Mouse (Mus musculus) hindbrain, embryonic 14.5 days (tissue): ENCODE data around the gene Pld6. TPM values are rescaled to one million over a fixed set of nuclear protein-coding genes. Genes with fewer than 3 reads are reported as not detected.

Experiments used
- ATAC-seq: fragments of 200-750 bp; cut with Nextera tagmentation; 2 replicates; pipeline ENCODE4 v1.8.0; 2017; ENCODE audit warnings: moderate number of reproducible peaks, mild to moderate bottlenecking, moderate TSS enrichment, moderate library complexity; ENCODE audit not compliant: low FRiP score
- DNase-seq: peaks from one replicate; pipeline ENCODE4 v3.0.0-alpha.2; 2015; ENCODE audit warnings: low spot score
- H3K27ac ChIP-seq: fragments of 300-500 bp; sonication (generic); 2 replicates; pipeline ENCODE4 v1.5.1; 2014; ENCODE audit warnings: mild to moderate bottlenecking, moderate library complexity
- H3K27me3 ChIP-seq: fragments of 300-500 bp; sonication (generic); 2 replicates; pipeline ENCODE4 v1.6.1; 2014; ENCODE audit warnings: mild to moderate bottlenecking, low read length, mixed read lengths; ENCODE audit not compliant: control insufficient read depth, insufficient read depth
- H3K36me3 ChIP-seq: fragments of 300-500 bp; sonication (generic); replicated peaks from 2 replicates; pipeline ENCODE4 v1.6.1; 2014; ENCODE audit not compliant: control insufficient read depth, insufficient read depth
- H3K4me1 ChIP-seq: fragments of 300-500 bp; sonication (generic); replicated peaks from 2 replicates; pipeline ENCODE4 v1.6.1; 2014; ENCODE audit warnings: antibody characterized with exemption, low read length, mixed read lengths; ENCODE audit not compliant: control insufficient read depth, insufficient read depth
- H3K4me2 ChIP-seq: fragments of 300-500 bp; sonication (generic); replicated peaks from 2 replicates; pipeline ENCODE4 v1.6.1; 2014; ENCODE audit warnings: mild to moderate bottlenecking, moderate library complexity
- H3K4me3 ChIP-seq: fragments of 300-500 bp; sonication (generic); replicated peaks from 2 replicates; pipeline ENCODE4 v1.5.1; 2014; ENCODE audit warnings: mild to moderate bottlenecking, low read length
- H3K9ac ChIP-seq: fragments of 300-500 bp; sonication (generic); 2 replicates; pipeline ENCODE4 v1.6.1; 2014
- H3K9me3 ChIP-seq: fragments of 300-500 bp; sonication (generic); 2 replicates; pipeline ENCODE4 v1.6.1; 2016; ENCODE audit warnings: low read length; ENCODE audit not compliant: control insufficient read depth
- WGBS: fragments of 180-500 bp; shearing (Covaris S2); extraction: QIAGEN DNeasy Blood & Tissue Kit; methylation state at CpG from one replicate; pipeline ENCODE4 v1.1.7; 2014; 5-methylcytosine and 5-hydroxymethylcytosine counted together
- polyA plus RNA-seq: library from polyadenylated mRNA; unstranded; fragments of >200 nt; fragmentation: Nextera tagmentation; extraction: Ambion mirVana; gene quantifications from 2 replicates; pipeline ENCODE4 v1.2.1, GENCODE M21; 2014

The Pld6 gene
- polyA plus RNA-seq, 1 experiment from 2014 or later = 4.3 TPM

DNA sequence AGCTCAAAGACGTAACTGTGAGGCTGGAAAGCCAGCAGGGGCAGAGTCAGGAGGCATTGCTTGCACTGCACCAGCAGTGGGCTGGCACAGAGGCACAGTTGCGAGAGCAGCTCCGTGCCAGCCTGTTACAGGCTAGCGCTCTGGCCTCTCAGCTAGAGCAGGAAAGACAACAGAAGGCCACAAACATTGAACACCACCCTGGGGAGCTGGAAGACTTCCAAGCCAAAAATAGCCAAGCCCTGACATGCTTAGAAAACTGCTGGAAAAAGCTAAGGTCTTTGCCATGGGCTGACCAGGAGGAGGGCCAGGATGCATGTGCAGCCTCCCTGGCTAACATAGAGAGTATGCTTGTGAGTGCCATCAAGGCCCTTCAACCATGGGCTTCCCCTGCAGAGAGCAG, 28.3 kb downstream of the Pld6 start:
- H3K9ac ChIP-seq = no peak overlapping the region
- 63% methylated on average over 4 of the region's 4 CpGs for WGBS
- DNase-seq (peak; percentile 58), ATAC-seq (peak; percentile 65; the same call in 1 of the 2 replicates)
- H3K9me3 ChIP-seq = no peaks in the 10 kb centered on the region
- H3K27ac ChIP-seq = peak overlapping the region; percentile 52
- H3K4me1 ChIP-seq = no peaks in the 10 kb centered on the region; the same call in 1 of the 2 replicates
- no peak overlapping the region for H3K4me2 ChIP-seq
- no peaks in the 10 kb centered on the region for H3K27me3 ChIP-seq
- H3K36me3 ChIP-seq = peaks cover 100% of the 10 kb centered on the region
- no peak overlapping the region for H3K4me3 ChIP-seq

DNA sequence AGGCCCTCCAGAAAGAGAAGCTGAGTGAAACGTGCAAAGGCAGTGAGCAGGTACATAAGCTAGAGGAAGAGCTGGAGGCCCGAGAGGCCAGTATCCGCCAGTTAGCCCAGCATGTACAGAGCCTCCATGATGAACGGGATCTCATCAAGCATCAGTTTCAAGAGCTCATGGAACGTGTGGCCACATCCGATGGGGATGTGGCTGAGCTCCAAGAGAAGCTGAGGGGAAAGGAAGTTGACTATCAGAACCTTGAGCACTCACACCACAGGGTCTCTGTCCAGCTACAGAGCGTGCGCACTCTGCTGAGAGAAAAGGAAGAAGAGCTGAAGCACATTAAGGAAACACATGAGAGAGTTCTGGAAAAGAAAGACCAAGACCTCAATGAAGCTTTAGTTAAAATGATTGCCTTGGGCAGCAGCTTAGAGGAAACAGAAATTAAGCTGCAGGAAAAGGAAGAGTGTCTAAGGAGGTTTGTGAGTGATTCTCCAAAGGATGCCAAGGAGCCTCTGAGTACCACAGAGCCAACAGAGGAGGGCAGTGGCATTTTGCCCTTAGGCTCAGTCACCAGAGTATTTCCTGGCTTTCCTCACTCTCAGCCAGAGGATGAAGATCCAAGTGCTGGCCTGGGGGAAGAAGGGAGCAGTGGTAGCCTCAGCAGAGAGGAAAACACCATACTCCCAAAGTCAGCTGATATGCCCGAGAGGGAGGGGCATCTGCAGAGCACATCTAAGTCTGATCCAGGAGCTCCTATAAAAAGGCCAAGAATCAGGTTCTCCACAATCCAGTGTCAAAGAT, 29.1 kb downstream of the Pld6 start:
- no peak overlapping the region for H3K4me3 ChIP-seq
- no peak overlapping the region for H3K9ac ChIP-seq
- no peaks in the 10 kb centered on the region; the same call in 1 of the 2 replicates for H3K4me1 ChIP-seq
- H3K27me3 ChIP-seq = no peaks in the 10 kb centered on the region
- peaks cover 100% of the 10 kb centered on the region for H3K36me3 ChIP-seq
- no peak for DNase-seq
- peak overlapping the region; percentile 52; the same call in 1 of the 2 replicates for H3K27ac ChIP-seq
- WGBS = 92% methylated on average over 9 of the region's 9 CpGs
- ATAC-seq = no peak
- no peak overlapping the region for H3K4me2 ChIP-seq
- no peaks in the 10 kb centered on the region for H3K9me3 ChIP-seq

DNA sequence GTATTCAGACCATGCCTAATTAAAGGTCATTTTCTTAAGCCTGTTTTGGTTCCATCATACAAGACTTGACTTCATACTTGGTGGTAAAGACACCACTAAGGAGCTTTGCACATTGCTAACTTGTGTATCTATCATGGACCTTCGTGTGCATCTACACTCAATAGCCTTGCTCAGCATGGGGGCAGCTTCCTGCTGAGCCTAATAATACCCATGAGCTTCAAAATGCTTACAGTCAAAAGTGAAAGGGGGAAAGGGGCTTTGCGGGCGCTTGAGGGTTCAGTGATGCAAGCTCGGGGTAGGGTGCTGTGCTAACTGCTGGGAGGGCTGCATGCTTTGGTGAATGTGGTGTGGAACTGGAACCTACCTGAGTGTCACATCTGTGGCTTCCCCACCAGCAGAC, 31.1 kb downstream of the Pld6 start:
- DNase-seq = no peak
- H3K36me3 ChIP-seq = peaks cover 99% of the 10 kb centered on the region
- H3K9me3 ChIP-seq = no peaks in the 10 kb centered on the region
- no peaks in the 10 kb centered on the region; the same call in 1 of the 2 replicates for H3K4me1 ChIP-seq
- H3K27me3 ChIP-seq = no peaks in the 10 kb centered on the region
- no peak for ATAC-seq
- no peak overlapping the region for H3K9ac ChIP-seq
- H3K4me2 ChIP-seq = no peak overlapping the region
- H3K4me3 ChIP-seq = no peak overlapping the region
- no peak overlapping the region for H3K27ac ChIP-seq
- 56% methylated on average over 4 of the region's 4 CpGs for WGBS

DNA sequence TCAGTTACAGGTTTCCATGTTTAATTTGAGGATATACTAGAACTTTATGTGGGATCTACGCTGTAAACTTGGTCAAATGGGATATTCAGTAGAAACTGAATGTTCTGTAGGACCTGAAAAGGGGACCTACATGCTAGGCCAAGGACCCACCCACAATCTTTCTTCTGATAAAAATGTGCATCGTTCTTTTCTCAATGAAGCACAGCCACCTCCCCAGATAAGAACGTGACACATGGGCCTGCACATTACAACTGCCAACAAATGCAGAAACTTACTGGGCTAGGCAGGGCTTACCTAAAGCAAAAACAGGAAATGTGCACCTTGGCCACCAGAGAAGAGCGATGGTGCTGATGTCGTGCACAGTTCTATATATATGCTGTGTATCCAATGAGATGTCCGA, 32.9 kb downstream of the Pld6 start:
- Histone ChIP-seq H3K27ac (no peak overlapping the region), H3K4me3 (no peak overlapping the region), H3K4me2 (no peak overlapping the region), H3K4me1 (no peaks in the 10 kb centered on the region; the same call in 1 of the 2 replicates), H3K9me3 (no peaks in the 10 kb centered on the region), H3K36me3 (peaks cover 99% of the 10 kb centered on the region), H3K9ac (no peak overlapping the region), H3K27me3 (no peaks in the 10 kb centered on the region)
- DNase-seq (no peak), ATAC-seq (no peak)
- 97% methylated on average over 6 of the region's 6 CpGs for WGBS

DNA sequence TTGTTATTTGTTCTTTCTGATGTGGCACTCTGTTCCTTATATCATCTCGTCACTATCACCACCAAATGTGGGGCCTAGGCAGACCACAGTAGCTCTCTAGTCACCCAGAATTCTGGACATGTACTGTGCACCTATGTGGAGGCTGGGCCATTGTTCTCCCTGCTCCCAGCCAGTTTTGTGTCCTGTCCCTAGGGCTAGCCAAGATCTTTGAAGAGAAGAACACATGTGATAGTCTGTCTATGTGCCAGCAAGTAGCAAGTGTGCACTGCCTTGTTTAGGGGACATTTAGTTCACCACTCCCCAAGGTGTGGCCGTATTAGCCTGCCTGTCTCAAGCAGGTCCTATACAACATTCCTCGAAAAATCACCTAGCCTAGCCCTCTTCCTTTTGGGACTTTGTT, 38.4 kb downstream of the Pld6 start:
- no peak overlapping the region for H3K4me3 ChIP-seq
- H3K27me3 ChIP-seq = no peaks in the 10 kb centered on the region
- H3K4me1 ChIP-seq = no peaks in the 10 kb centered on the region
- no peak for ATAC-seq
- H3K4me2 ChIP-seq = no peak overlapping the region
- H3K27ac ChIP-seq = no peak overlapping the region
- H3K9ac ChIP-seq = no peak overlapping the region
- H3K36me3 ChIP-seq = peaks cover 78% of the 10 kb centered on the region
- DNase-seq = no peak
- H3K9me3 ChIP-seq = no peaks in the 10 kb centered on the region
- 95% methylated on average over 3 of the region's 3 CpGs for WGBS

DNA sequence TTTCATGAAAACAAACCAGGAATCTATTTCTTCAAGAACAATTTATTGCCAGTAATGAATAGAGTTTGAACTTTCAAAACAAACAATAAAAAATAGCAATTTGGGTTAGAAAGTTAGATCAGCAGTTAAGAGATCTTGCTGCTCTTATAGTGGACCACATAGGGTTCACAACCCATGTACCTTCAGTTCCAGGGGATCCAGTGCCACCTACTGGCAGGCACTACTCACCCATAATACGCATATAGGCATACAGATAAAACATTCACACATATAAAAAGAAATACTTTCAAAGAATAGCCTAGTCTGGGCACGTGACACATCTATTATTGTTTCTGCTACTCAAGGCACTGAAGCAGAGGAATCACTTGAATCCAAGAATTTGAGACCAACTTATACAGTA, 40.8 kb downstream of the Pld6 start:
- no peak overlapping the region for H3K27ac ChIP-seq
- H3K36me3 ChIP-seq = peaks cover 79% of the 10 kb centered on the region
- no peak overlapping the region for H3K9ac ChIP-seq
- H3K4me3 ChIP-seq = no peak overlapping the region
- no peaks in the 10 kb centered on the region for H3K9me3 ChIP-seq
- H3K4me1 ChIP-seq = no peaks in the 10 kb centered on the region
- DNase-seq (peak; percentile 55), ATAC-seq (no peak)
- 89% methylated on average over 2 of the region's 2 CpGs for WGBS
- H3K4me2 ChIP-seq = no peak overlapping the region
- no peaks in the 10 kb centered on the region for H3K27me3 ChIP-seq

DNA sequence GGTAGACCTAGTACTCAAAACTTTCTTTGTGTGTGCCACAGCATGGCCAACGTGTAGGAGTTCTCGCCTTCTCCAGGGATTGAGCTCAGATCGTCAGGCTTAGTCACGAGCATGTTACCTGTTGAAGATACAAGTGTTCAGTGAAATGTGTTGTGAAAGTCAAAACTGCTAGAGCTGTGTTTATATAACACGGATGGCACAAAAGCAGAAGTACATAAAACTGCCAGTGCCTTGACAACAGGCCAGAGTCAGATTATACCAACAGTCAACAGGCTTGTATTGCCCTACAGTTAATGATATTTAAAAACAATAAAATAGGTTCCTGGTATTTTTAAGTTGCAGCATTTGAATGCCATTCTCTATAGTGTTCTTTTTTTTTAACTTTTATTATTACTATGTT, 41.6 kb downstream of the Pld6 start:
- no peak for DNase-seq
- Histone ChIP-seq H3K27me3 (no peaks in the 10 kb centered on the region), H3K4me2 (no peak overlapping the region), H3K36me3 (peaks cover 79% of the 10 kb centered on the region), H3K4me1 (no peaks in the 10 kb centered on the region), H3K9me3 (no peaks in the 10 kb centered on the region), H3K27ac (no peak overlapping the region), H3K4me3 (no peak overlapping the region), H3K9ac (no peak overlapping the region)
- no peak for ATAC-seq
- 95% methylated on average over 5 of the region's 5 CpGs for WGBS

DNA sequence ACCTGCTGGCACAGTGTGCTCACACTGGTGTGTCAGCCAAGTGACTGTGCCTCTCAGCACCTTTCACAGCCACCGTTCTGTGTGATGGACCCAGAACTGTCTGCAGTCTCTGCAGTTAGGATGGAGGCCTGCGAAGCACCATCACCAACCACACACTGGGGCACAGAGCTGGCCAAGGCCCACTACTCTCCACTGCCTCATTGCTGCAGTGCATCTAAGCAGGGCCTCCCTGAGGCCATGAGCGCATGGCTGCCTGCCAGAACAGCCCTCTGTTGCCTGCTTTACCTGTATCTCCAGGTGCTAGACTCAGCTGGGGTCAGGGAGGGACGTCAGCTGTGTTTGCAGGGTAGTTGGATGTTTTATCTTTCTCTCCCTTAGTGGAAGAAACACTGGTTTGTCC, 43.1 kb downstream of the Pld6 start:
- Histone ChIP-seq H3K9ac (no peak overlapping the region), H3K4me3 (no peak overlapping the region), H3K4me1 (no peaks in the 10 kb centered on the region), H3K27ac (no peak overlapping the region), H3K9me3 (no peaks in the 10 kb centered on the region), H3K36me3 (peaks cover 76% of the 10 kb centered on the region), H3K27me3 (no peaks in the 10 kb centered on the region), H3K4me2 (no peak overlapping the region)
- no peak for DNase-seq
- no peak for ATAC-seq
- WGBS = 97% methylated on average over 4 of the region's 4 CpGs

DNA sequence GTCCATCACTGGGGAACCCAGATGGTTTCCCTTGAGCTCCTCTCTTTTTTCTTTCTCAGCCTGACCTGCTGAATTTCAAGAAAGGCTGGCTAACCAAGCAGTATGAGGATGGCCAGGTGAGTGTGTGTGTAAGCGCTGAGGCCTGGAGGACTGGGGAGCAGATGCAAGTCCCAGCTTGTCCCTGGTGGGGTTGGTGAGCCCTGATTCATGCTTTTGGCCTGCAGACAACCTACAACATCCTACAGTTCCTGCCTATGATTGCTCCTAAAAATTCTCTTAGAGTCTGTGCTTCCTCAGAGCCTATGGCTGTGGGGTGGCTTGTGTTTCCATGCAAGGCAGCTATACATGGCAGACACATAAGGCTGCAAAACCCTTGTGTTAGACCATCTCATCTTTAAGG, 43.7 kb downstream of the Pld6 start:
- Histone ChIP-seq H3K27me3 (no peaks in the 10 kb centered on the region), H3K9ac (no peak overlapping the region), H3K36me3 (peaks cover 75% of the 10 kb centered on the region), H3K4me3 (no peak overlapping the region), H3K4me2 (no peak overlapping the region), H3K4me1 (no peaks in the 10 kb centered on the region), H3K9me3 (no peaks in the 10 kb centered on the region), H3K27ac (no peak overlapping the region)
- ATAC-seq (no peak), DNase-seq (no peak)
- 100% methylated on average over 1 of the region's 1 CpGs for WGBS
